Mouse (Mus musculus) lung, embryonic 14.5 days (tissue): ENCODE results near the gene Olfr898. TPM values are rescaled to one million over a fixed set of nuclear protein-coding genes. Genes with fewer than 3 reads are reported as not detected.

Experiments used
- ATAC-seq: fragments of 200-750 bp; cut with Nextera tagmentation; 2 replicates; pipeline ENCODE4 v1.8.0; 2017; ENCODE audit warnings: mild to moderate bottlenecking, moderate TSS enrichment, moderate library complexity; ENCODE audit not compliant: insufficient read depth
- DNase-seq: peaks from one replicate; pipeline ENCODE4 v3.0.0-alpha.2; 2015
- H3K27ac ChIP-seq: fragments of 300-500 bp; sonication (generic); 2 replicates; pipeline ENCODE4 v1.5.1; 2014; ENCODE audit warnings: low read depth, mild to moderate bottlenecking, moderate library complexity
- H3K27me3 ChIP-seq: fragments of 300-500 bp; sonication (generic); 2 replicates; pipeline ENCODE4 v1.6.1; 2014; ENCODE audit warnings: low read length, control low read depth; ENCODE audit not compliant: insufficient read depth
- H3K36me3 ChIP-seq: fragments of 300-500 bp; sonication (generic); 2 replicates; pipeline ENCODE4 v1.6.1; 2014; ENCODE audit warnings: control low read depth; ENCODE audit not compliant: insufficient read depth
- H3K4me1 ChIP-seq: fragments of 300-500 bp; sonication (generic); 2 replicates; pipeline ENCODE4 v1.6.1; 2014; ENCODE audit warnings: antibody characterized with exemption, control low read depth; ENCODE audit not compliant: insufficient read depth
- H3K4me2 ChIP-seq: fragments of 300-500 bp; sonication (generic); 2 replicates; pipeline ENCODE4 v1.6.1; 2014; ENCODE audit warnings: mild to moderate bottlenecking
- H3K4me3 ChIP-seq: fragments of 300-500 bp; sonication (generic); 2 replicates; pipeline ENCODE4 v1.5.1; 2014; ENCODE audit warnings: low read depth, low read length
- H3K9ac ChIP-seq: fragments of 300-500 bp; sonication (generic); 2 replicates; pipeline ENCODE4 v1.6.1; 2014
- H3K9me3 ChIP-seq: fragments of 300-500 bp; sonication (generic); 2 replicates; pipeline ENCODE4 v1.6.1; 2016; ENCODE audit warnings: low read depth, low read length, control low read depth
- CTCF ChIP-seq: IDR thresholded peaks from 2 replicates; pipeline ENCODE4 v1.5.1; 2016; ENCODE audit warnings: antibody characterized with exemption, low read depth
- WGBS: fragments of 180-500 bp; shearing (Covaris S2); extraction: QIAGEN DNeasy Blood & Tissue Kit; methylation state at CpG from one replicate; pipeline ENCODE4 v1.1.7; 2014; 5-methylcytosine and 5-hydroxymethylcytosine counted together
- polyA plus RNA-seq: library from polyadenylated mRNA; unstranded; fragments of >200 nt; fragmentation: Nextera tagmentation; extraction: Ambion mirVana; gene quantifications from 2 replicates; pipeline ENCODE4 v1.2.1, GENCODE M21; 2014

Gene Olfr898
- not detected in 2 replicates for polyA plus RNA-seq

DNA sequence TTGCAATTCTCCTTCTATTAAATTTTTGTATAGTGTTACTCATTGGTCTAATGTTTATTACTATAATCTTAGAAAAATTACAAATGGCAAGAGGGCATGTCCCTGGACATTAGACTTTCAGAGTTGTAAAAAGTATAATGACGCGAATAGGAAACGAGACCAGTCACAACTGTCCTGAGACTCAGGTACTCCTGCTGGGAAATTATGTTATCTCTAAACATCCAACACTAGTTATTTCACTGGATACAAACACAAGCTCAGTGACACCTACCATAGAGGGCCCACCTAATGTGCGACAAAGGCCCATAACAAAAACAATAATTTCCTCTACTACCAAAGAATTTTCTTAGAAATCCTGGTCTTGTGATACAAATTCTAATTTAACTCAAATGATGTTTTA is at the start of gene Olfr898:
Gene Olfr898, plus strand, starts transcription at position 301 of the 400 bp plus-strand sequence.
- no peaks in the 10 kb centered on the region for H3K27me3 ChIP-seq
- DNase-seq (no peak), ATAC-seq (no peak)
- no peak within 1 kb of the TSS for H3K4me2 ChIP-seq
- H3K9ac ChIP-seq = no peak within 1 kb of the TSS
- no peaks in the 10 kb centered on the region for H3K9me3 ChIP-seq
- no peak within 1 kb of the TSS for H3K4me3 ChIP-seq
- no peaks in the 10 kb centered on the region for H3K36me3 ChIP-seq
- 92% methylated on average over 4 of the region's 4 CpGs for WGBS
- H3K4me1 ChIP-seq = no peaks in the 10 kb centered on the region
- no peak within 1 kb of the TSS for H3K27ac ChIP-seq
- TF ChIP-seq CTCF = no peak

DNA sequence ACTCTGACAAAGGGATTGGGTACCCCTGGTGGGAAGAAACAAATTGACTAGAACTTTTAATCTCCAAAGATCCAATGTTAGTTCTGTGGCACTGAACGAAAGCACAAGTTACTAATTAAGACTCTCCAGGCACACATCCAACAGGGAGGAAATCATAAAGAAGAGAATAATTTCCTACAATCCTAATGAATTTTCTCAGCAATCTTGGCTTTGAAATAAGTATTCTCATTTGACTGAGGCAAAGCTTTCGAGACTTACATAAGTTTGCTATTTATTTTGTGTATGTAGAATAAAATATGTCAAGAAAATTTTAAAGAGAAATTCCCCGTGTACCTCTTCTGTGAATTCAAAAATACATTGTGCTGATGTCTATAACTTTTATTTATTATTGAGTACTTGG is 19.5 kb upstream of the Olfr898 start, which contains the start of gene Olfr25:
Gene Olfr25, plus strand, starts transcription at position 301 of the 400 bp plus-strand sequence.
- Histone ChIP-seq H3K36me3 (no peaks in the 10 kb centered on the region), H3K4me1 (no peaks in the 10 kb centered on the region), H3K9ac (no peak within 1 kb of the TSS), H3K27ac (no peak within 1 kb of the TSS), H3K4me3 (no peak within 1 kb of the TSS), H3K9me3 (no peaks in the 10 kb centered on the region), H3K27me3 (no peaks in the 10 kb centered on the region), H3K4me2 (no peak within 1 kb of the TSS)
- DNase-seq = no peak
- TF ChIP-seq CTCF = no peak
- no peak for ATAC-seq
- 76% methylated on average over 3 of the region's 3 CpGs for WGBS

DNA sequence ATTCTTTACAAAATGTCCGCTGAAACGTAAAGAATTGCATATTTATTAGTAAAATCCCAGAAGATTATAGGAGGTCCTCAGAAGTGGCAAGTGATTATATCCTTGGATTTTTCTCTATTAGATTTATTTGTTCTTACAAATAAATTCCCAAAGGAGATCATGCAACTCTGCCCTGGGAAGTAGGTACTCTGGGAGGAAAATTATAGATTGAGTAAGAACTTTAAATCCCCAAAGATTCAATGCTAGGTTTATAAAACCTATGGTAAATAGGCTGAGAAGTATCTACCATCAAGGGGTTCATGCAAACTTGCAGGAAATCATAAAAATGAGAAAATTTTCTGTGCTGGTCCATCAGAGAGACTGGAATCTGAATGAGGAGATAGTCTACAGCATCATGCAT is 18.4 kb downstream of the Olfr898 start, which contains the start of gene Olfr250:
Gene Olfr250, plus strand, starts transcription at position 301 of the 400 bp plus-strand sequence.
- ATAC-seq = no peak
- H3K4me1 ChIP-seq = no peaks in the 10 kb centered on the region
- H3K27ac ChIP-seq = no peak within 1 kb of the TSS
- DNase-seq = no peak
- no peaks in the 10 kb centered on the region for H3K9me3 ChIP-seq
- H3K27me3 ChIP-seq = no peaks in the 10 kb centered on the region
- H3K36me3 ChIP-seq = no peaks in the 10 kb centered on the region
- 90% methylated on average over 2 of the region's 2 CpGs for WGBS
- no peak for TF ChIP-seq CTCF
- no peak within 1 kb of the TSS for H3K4me2 ChIP-seq
- no peak within 1 kb of the TSS for H3K9ac ChIP-seq
- H3K4me3 ChIP-seq = no peak within 1 kb of the TSS

DNA sequence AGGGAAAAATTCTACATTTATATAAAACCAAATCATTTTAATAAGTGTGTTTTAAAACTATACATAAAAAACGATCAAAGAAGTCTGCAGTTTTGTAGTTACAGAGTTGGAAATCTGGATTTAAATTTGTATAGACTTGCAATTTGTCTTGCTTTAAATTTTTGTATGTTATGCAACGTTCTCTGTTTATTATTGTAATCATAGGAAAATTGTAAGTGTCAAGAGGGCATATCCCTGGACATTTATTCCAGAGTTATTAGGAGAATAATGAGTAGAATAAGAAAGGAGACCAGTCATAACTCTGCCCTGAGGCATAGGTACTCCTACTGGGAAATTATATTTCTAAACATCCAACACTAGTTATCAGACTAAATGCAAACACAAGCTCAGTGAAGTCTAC is 28.6 kb downstream of the Olfr898 start, which contains the start of gene Olfr251:
Gene Olfr251, plus strand, starts transcription at position 301 of the 400 bp plus-strand sequence.
- no peak within 1 kb of the TSS for H3K9ac ChIP-seq
- H3K4me3 ChIP-seq = no peak within 1 kb of the TSS
- ATAC-seq (no peak), DNase-seq (no peak)
- no peaks in the 10 kb centered on the region for H3K27me3 ChIP-seq
- H3K27ac ChIP-seq = no peak within 1 kb of the TSS
- TF ChIP-seq CTCF = no peak
- no peaks in the 10 kb centered on the region for H3K36me3 ChIP-seq
- 48% methylated on average over 2 of the region's 2 CpGs for WGBS
- H3K4me1 ChIP-seq = no peaks in the 10 kb centered on the region
- H3K9me3 ChIP-seq = no peaks in the 10 kb centered on the region
- H3K4me2 ChIP-seq = no peak within 1 kb of the TSS

DNA sequence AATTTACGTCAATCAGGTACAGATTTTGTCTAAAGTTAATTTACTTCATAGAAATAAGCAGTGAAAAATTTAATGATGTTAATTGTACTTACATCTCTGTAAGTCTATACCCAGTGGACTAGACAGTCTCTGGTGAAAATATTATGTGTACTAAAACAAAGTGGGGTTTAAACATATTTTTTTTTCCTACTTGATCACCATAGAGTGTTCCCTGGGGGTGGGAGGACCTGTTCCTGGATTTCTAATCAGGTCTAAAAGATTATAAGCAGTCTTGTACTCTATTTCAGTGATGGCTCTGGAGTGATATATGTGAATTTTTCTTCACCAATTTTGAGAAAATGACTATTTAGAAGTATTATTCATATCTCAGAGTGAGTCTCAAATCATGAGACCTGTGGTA is 53.2 kb downstream of the Olfr898 start, which contains the start of gene Olfr147:
Gene Olfr147, plus strand, starts transcription at position 301 of the 400 bp plus-strand sequence.
- no peak within 1 kb of the TSS for H3K4me3 ChIP-seq
- no peaks in the 10 kb centered on the region for H3K36me3 ChIP-seq
- 80% methylated on average over 1 of the region's 1 CpGs for WGBS
- ATAC-seq = no peak
- no peak within 1 kb of the TSS for H3K9ac ChIP-seq
- no peak within 1 kb of the TSS for H3K4me2 ChIP-seq
- H3K4me1 ChIP-seq = no peaks in the 10 kb centered on the region
- no peaks in the 10 kb centered on the region for H3K9me3 ChIP-seq
- no peak for DNase-seq
- no peak within 1 kb of the TSS for H3K27ac ChIP-seq
- no peak for TF ChIP-seq CTCF
- no peaks in the 10 kb centered on the region for H3K27me3 ChIP-seq

Other genes starting within 250 kb of the Olfr898 start
- gene Olfr888, start 240.3 kb upstream of the Olfr898 start, polyA plus RNA-seq = not detected in 2 replicates
- gene Olfr889, start 233.2 kb upstream of the Olfr898 start, polyA plus RNA-seq = 0.04 and 0.05 TPM in 2 replicates
- gene Olfr890, start 205.9 kb upstream of the Olfr898 start, polyA plus RNA-seq = not detected in 2 replicates
- not detected in 2 replicates for gene Olfr891, start 167.6 kb upstream of the Olfr898 start, polyA plus RNA-seq
- gene Olfr893, start 140.0 kb upstream of the Olfr898 start, polyA plus RNA-seq = not detected in 2 replicates
- gene Olfr894, start 130.4 kb upstream of the Olfr898 start, polyA plus RNA-seq = not detected in 2 replicates
- not detected in 2 replicates for gene Olfr143, start 95.6 kb upstream of the Olfr898 start, polyA plus RNA-seq
- not detected in 2 replicates for gene Olfr895, start 80.6 kb upstream of the Olfr898 start, polyA plus RNA-seq
- gene Olfr896-ps1, start 57.3 kb upstream of the Olfr898 start, polyA plus RNA-seq = not detected in 2 replicates
- not detected in 2 replicates for gene Olfr25, start 19.4 kb upstream of the Olfr898 start, polyA plus RNA-seq
- not detected in 2 replicates for gene Olfr250, start 18.5 kb downstream of the Olfr898 start, polyA plus RNA-seq
- gene Olfr251, start 28.7 kb downstream of the Olfr898 start, polyA plus RNA-seq = not detected in 2 replicates
- gene Olfr147, start 53.3 kb downstream of the Olfr898 start, polyA plus RNA-seq = not detected in 2 replicates
- gene Olfr901, start 81.0 kb downstream of the Olfr898 start, polyA plus RNA-seq = not detected in 2 replicates
- gene Olfr902, start 99.2 kb downstream of the Olfr898 start, polyA plus RNA-seq = not detected in 2 replicates
- gene Olfr904, start 114.7 kb downstream of the Olfr898 start, polyA plus RNA-seq = not detected in 2 replicates
- not detected in 2 replicates for gene Olfr905, start 122.7 kb downstream of the Olfr898 start, polyA plus RNA-seq
- not detected in 2 replicates for gene Olfr906, start 138.7 kb downstream of the Olfr898 start, polyA plus RNA-seq
- gene Olfr907, start 147.4 kb downstream of the Olfr898 start, polyA plus RNA-seq = not detected in 2 replicates
- gene Olfr911-ps1, start 173.2 kb downstream of the Olfr898 start, polyA plus RNA-seq = not detected in 2 replicates
- not detected in 2 replicates for gene Olfr910, start 189.4 kb downstream of the Olfr898 start, polyA plus RNA-seq
- not detected in 2 replicates for gene Olfr912, start 231.8 kb downstream of the Olfr898 start, polyA plus RNA-seq
- gene Olfr913, start 244.3 kb downstream of the Olfr898 start, polyA plus RNA-seq = not detected in 2 replicates